Mouse (Mus musculus): ENCODE measurements at regions not wholly inside any gene's neighbourhood (a gene's known extent, or its start where the extent isn't known, plus 50 kb on each side); places are given as distances from the start of the nearest gene placed in this dataset.

DNA sequence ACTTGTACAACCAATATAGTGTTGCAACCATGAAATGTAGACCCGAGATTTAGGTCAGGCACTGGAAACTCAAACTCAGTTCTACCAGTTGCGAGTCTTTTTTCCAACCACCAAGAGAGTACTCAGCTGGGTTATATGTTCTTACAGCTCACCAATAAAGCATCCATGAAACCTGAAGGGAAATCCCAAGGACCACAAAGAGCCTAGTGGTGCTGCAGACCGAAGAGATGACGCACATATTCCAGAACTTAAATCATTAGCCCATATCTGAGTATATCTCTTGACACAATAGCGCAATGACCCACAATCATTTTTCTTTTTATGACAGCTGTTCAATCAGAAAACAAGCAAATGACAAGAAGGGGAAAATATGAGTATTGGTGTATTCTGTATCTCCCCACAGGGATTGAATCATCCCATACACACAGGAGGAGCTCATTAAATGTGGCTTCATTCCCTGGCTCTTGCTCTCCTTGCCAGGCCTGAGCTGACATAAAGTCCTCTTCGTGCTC, 146.7 kb downstream of the Cox18 start:
- H3K27me3 ChIP-seq (ENCODE audit: insufficient read depth, low read length): no peaks in the 10 kb centered on the region
- ATAC-seq (ENCODE audit: low FRiP score, low TSS enrichment): no peak
- no peaks in the 10 kb centered on the region for H3K36me3 ChIP-seq (ENCODE audit: insufficient read depth, low read length)
- H3K9me3 ChIP-seq (ENCODE audit: low read length): no peaks in the 10 kb centered on the region
- 91% methylated on average over 6 of the region's 6 CpGs for WGBS
- H3K27ac ChIP-seq (ENCODE audit: low read length): no peak overlapping the region
- no peaks in the 10 kb centered on the region for H3K4me1 ChIP-seq (ENCODE audit: insufficient read depth, low read length)
- no peak overlapping the region for H3K4me3 ChIP-seq (ENCODE audit: low read length)
- H3K4me2 ChIP-seq (replicated peaks; ENCODE audit: low read depth, low read length): no peak overlapping the region
- H3K9ac ChIP-seq (replicated peaks; ENCODE audit: low read length): no peak overlapping the region

GRCm38 (mm10) chr5:90075629-90076349, 148.0 kb downstream of the Cox18 start:
- Histone ChIP-seq H3K27me3 (ENCODE audit: insufficient read depth, low read length) (no peaks in the 10 kb centered on the region), H3K4me1 (ENCODE audit: insufficient read depth, low read length) (no peaks in the 10 kb centered on the region), H3K9ac (replicated peaks; ENCODE audit: low read length) (no peak overlapping the region), H3K9me3 (ENCODE audit: low read length) (no peaks in the 10 kb centered on the region), H3K4me3 (ENCODE audit: low read length) (no peak overlapping the region), H3K4me2 (replicated peaks; ENCODE audit: low read depth, low read length) (no peak overlapping the region), H3K27ac (ENCODE audit: low read length) (no peak overlapping the region), H3K36me3 (ENCODE audit: insufficient read depth, low read length) (no peaks in the 10 kb centered on the region)
- no peak for ATAC-seq (ENCODE audit: low FRiP score, low TSS enrichment)
- WGBS: 84% methylated on average over 11 of the region's 11 CpGs

DNA sequence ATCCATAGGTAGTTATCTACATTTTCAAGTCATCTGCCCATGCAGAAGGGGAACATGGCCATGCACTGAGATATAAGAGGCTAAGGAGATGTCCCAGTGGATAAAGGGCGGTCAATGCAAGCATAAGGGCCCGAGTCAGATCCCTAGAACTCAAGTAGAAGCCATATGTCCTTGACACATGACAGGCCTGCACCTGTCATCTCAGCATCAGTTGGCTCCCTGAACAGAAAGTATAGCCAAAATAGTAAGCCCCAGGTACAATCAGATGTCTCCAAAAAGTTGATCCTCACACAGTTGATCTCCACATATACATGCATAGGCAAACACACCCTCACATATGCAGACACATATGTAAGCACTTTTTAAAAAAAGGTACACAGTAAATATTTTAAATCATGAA, 152.0 kb downstream of the Cox18 start:
- no peak for ATAC-seq (ENCODE audit: low FRiP score, low TSS enrichment)
- Histone ChIP-seq H3K9me3 (ENCODE audit: low read length) (no peaks in the 10 kb centered on the region), H3K4me2 (replicated peaks; ENCODE audit: low read depth, low read length) (no peak overlapping the region), H3K27ac (ENCODE audit: low read length) (no peak overlapping the region), H3K4me3 (ENCODE audit: low read length) (no peak overlapping the region), H3K36me3 (ENCODE audit: insufficient read depth, low read length) (no peaks in the 10 kb centered on the region), H3K4me1 (ENCODE audit: insufficient read depth, low read length) (no peaks in the 10 kb centered on the region), H3K27me3 (ENCODE audit: insufficient read depth, low read length) (no peaks in the 10 kb centered on the region), H3K9ac (replicated peaks; ENCODE audit: low read length) (no peak overlapping the region)
- WGBS: 92% methylated on average over 2 of the region's 2 CpGs

DNA sequence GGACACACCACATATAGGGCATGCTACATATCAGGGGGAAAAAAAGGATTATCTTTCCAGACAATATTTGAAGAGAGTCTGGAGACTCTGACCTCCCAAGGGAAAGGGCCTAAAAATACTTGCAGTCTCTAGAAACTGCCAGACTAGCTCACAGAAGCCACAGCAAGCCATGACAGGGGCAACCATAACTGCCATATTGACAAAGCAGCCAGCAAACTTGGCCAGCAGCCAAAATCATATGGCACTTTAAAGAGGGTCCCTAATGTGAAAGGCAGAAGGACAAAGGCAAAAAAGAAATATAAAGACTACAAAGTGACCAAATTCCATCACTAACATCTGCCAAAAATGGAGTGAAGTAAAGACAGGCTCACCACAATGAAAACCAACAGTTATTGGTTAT, 155.2 kb downstream of the Cox18 start:
- no peak for ATAC-seq (ENCODE audit: low FRiP score, low TSS enrichment)
- no peak overlapping the region for H3K4me2 ChIP-seq (replicated peaks; ENCODE audit: low read depth, low read length)
- no peak overlapping the region for H3K9ac ChIP-seq (replicated peaks; ENCODE audit: low read length)
- H3K36me3 ChIP-seq (ENCODE audit: insufficient read depth, low read length): no peaks in the 10 kb centered on the region
- H3K27me3 ChIP-seq (ENCODE audit: insufficient read depth, low read length): no peaks in the 10 kb centered on the region
- H3K9me3 ChIP-seq (ENCODE audit: low read length): no peaks in the 10 kb centered on the region
- no peaks in the 10 kb centered on the region for H3K4me1 ChIP-seq (ENCODE audit: insufficient read depth, low read length)
- no peak overlapping the region for H3K27ac ChIP-seq (ENCODE audit: low read length)
- H3K4me3 ChIP-seq (ENCODE audit: low read length): no peak overlapping the region

- Histone ChIP-seq H3K9ac (replicated peaks; ENCODE audit: low read length) (no peak overlapping the region), H3K4me1 (ENCODE audit: insufficient read depth, low read length) (no peaks in the 10 kb centered on the region), H3K36me3 (ENCODE audit: insufficient read depth, low read length) (no peaks in the 10 kb centered on the region), H3K4me3 (ENCODE audit: low read length) (no peak overlapping the region), H3K27ac (ENCODE audit: low read length) (no peak overlapping the region), H3K9me3 (ENCODE audit: low read length) (no peaks in the 10 kb centered on the region), H3K4me2 (replicated peaks; ENCODE audit: low read depth, low read length) (no peak overlapping the region), H3K27me3 (ENCODE audit: insufficient read depth, low read length) (no peaks in the 10 kb centered on the region)
- ATAC-seq (ENCODE audit: low FRiP score, low TSS enrichment): no peak
- 67% methylated on average over 7 of the region's 7 CpGs for WGBS
Measured at GRCm38 (mm10) chr5:90067817-90068216, 156.0 kb downstream of the Cox18 start.

GRCm38 (mm10) chr5:90065884-90066615, 157.8 kb downstream of the Cox18 start:
- H3K27ac ChIP-seq (ENCODE audit: low read length): no peak overlapping the region
- H3K9ac ChIP-seq (replicated peaks; ENCODE audit: low read length): no peak overlapping the region
- WGBS: 58% methylated on average over 6 of the region's 6 CpGs

GRCm38 (mm10) chr5:90055686-90056085, 168.1 kb downstream of the Cox18 start:
- 90% methylated on average over 2 of the region's 2 CpGs for WGBS
- no peak overlapping the region for H3K27ac ChIP-seq (ENCODE audit: low read length)
- no peaks in the 10 kb centered on the region for H3K9me3 ChIP-seq (ENCODE audit: low read length)
- no peak overlapping the region for H3K4me3 ChIP-seq (ENCODE audit: low read length)
- no peak overlapping the region for H3K4me2 ChIP-seq (replicated peaks; ENCODE audit: low read depth, low read length)
- H3K36me3 ChIP-seq (ENCODE audit: insufficient read depth, low read length): no peaks in the 10 kb centered on the region
- no peak for ATAC-seq (ENCODE audit: low FRiP score, low TSS enrichment)
- H3K4me1 ChIP-seq (ENCODE audit: insufficient read depth, low read length): no peaks in the 10 kb centered on the region
- no peak overlapping the region for H3K9ac ChIP-seq (replicated peaks; ENCODE audit: low read length)
- no peaks in the 10 kb centered on the region for H3K27me3 ChIP-seq (ENCODE audit: insufficient read depth, low read length)

More at GRCm38 (mm10) chr5:90065884-90066615, 157.8 kb downstream of the Cox18 start:
- Histone ChIP-seq H3K4me2 (replicated peaks; ENCODE audit: low read depth, low read length) (no peak overlapping the region), H3K27me3 (ENCODE audit: insufficient read depth, low read length) (no peaks in the 10 kb centered on the region), H3K4me3 (ENCODE audit: low read length) (no peak overlapping the region), H3K36me3 (ENCODE audit: insufficient read depth, low read length) (no peaks in the 10 kb centered on the region), H3K9me3 (ENCODE audit: low read length) (no peaks in the 10 kb centered on the region), H3K4me1 (ENCODE audit: insufficient read depth, low read length) (no peaks in the 10 kb centered on the region)
- no peak for ATAC-seq (ENCODE audit: low FRiP score, low TSS enrichment)

DNA sequence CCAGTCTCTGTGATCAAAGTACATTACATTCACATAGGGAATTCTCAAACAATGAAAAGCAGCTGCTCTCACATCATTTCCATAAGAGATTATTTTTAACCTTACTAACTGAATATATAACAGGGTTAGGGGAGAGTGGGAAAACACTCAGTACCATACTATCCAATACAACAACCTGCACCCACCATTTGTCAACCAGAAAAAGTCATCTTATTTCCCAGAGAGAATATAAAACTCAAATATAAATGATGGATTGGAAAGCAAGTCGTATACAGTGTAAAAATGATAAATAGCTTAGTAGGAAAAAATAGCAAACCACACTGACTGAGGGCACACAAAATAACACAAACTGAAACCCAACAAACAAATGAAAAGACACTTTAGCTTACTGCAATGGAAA, 169.4 kb upstream of the Adamts3 start:
- Histone ChIP-seq H3K9me3 (ENCODE audit: low read length) (no peaks in the 10 kb centered on the region), H3K4me1 (ENCODE audit: insufficient read depth, low read length) (no peaks in the 10 kb centered on the region), H3K36me3 (ENCODE audit: insufficient read depth, low read length) (no peaks in the 10 kb centered on the region), H3K27me3 (ENCODE audit: insufficient read depth, low read length) (no peaks in the 10 kb centered on the region), H3K27ac (ENCODE audit: low read length) (no peak overlapping the region), H3K4me2 (replicated peaks; ENCODE audit: low read depth, low read length) (no peak overlapping the region), H3K4me3 (ENCODE audit: low read length) (no peak overlapping the region), H3K9ac (replicated peaks; ENCODE audit: low read length) (no peak overlapping the region)
- no peak for ATAC-seq (ENCODE audit: low FRiP score, low TSS enrichment)
- WGBS: 38% methylated on average over 1 of the region's 1 CpGs

DNA sequence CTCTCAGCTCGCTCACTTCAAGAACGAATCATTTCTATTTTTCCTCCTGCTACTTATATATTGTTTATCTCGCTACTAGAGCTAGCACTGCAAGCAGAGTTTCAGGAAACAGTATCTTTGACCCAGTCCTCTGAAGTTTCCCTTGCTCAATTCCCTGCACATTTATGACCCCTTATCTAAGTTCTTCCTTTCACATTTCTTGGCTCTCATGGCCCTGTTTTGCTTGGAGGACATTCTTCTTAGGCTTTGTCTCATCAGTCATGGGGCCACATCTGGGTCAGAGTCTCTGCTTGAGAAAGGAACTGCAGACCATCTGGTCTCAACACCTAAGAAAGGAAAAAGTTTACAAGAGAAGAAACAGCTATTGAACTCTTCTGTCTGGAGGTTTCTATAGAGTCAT, 166.7 kb upstream of the Adamts3 start:
- Histone ChIP-seq H3K36me3 (ENCODE audit: insufficient read depth, low read length) (no peaks in the 10 kb centered on the region), H3K9me3 (ENCODE audit: low read length) (no peaks in the 10 kb centered on the region), H3K27me3 (ENCODE audit: insufficient read depth, low read length) (no peaks in the 10 kb centered on the region), H3K9ac (replicated peaks; ENCODE audit: low read length) (no peak overlapping the region), H3K4me1 (ENCODE audit: insufficient read depth, low read length) (no peaks in the 10 kb centered on the region), H3K4me2 (replicated peaks; ENCODE audit: low read depth, low read length) (no peak overlapping the region), H3K27ac (ENCODE audit: low read length) (no peak overlapping the region), H3K4me3 (ENCODE audit: low read length) (no peak overlapping the region)
- no peak for ATAC-seq (ENCODE audit: low FRiP score, low TSS enrichment)
- WGBS: 84% methylated on average over 3 of the region's 3 CpGs

DNA sequence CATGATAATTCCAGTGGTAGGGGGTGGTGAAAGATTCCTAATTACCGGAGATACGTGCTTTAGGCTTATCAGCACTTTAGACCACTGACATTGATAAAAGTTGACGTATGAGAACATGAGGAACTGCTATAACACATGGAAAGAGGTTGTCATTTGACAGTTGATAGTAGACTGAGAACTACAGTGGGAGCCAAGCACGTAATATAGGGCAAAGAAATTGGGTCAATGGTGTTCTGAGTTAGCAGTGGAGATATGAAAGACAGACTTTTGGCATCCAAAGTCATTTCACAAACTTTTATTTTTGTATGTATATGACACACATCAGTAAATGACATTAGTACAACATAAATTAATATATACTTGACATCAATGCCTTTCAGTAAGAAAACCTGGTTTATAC, 159.6 kb upstream of the Adamts3 start:
- no peak overlapping the region for H3K27ac ChIP-seq (ENCODE audit: low read length)
- H3K9ac ChIP-seq (replicated peaks; ENCODE audit: low read length): no peak overlapping the region
- no peak for ATAC-seq (ENCODE audit: low FRiP score, low TSS enrichment)
- H3K27me3 ChIP-seq (ENCODE audit: insufficient read depth, low read length): no peaks in the 10 kb centered on the region
- H3K4me3 ChIP-seq (ENCODE audit: low read length): no peak overlapping the region
- no peak overlapping the region for H3K4me2 ChIP-seq (replicated peaks; ENCODE audit: low read depth, low read length)
- no peaks in the 10 kb centered on the region for H3K4me1 ChIP-seq (ENCODE audit: insufficient read depth, low read length)
- H3K36me3 ChIP-seq (ENCODE audit: insufficient read depth, low read length): no peaks in the 10 kb centered on the region
- H3K9me3 ChIP-seq (ENCODE audit: low read length): no peaks in the 10 kb centered on the region
- 83% methylated on average over 4 of the region's 4 CpGs for WGBS

Data from kidney, embryonic 16.5 days (tissue).